Mouse (Mus musculus) urinary bladder, postnatal 10 days (tissue): ENCODE measurements around the gene Ghsr.
"Not testable (repeated sequence)": the region's sequence is repeated elsewhere in the genome, so short reads cannot be mapped to it uniquely, and the experiment has no call there.

ENCODE experiments used
- DNase-seq: peaks from one replicate; pipeline ENCODE4 v3.0.0; 2022; ENCODE audit warnings: low spot score

Gene Ghsr

GRCm38 (mm10) chr3:27371276-27371621 is at the start of gene Ghsr:
TSS of gene Ghsr (plus strand) at chr3:27371351.
- no peak for DNase-seq

DNA sequence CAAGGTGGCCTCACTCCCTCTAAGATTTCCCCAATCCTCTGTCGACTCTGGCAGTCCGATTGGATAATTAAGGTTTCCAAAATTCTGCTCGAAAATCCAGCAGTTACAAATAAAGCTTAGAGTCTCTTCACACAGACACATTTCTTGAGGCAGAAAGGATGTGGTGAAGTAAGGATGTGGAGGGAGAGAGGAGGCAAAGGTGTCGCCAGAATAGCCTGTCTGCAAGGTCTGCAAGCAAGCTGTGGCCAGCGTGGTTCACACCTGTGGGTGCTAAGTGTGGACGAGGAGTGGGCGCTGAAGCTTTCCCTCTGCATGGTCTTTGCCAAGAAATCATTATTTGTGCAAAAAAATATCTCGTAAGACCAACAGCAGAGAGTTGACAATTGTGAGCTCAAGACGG is 48.6 kb upstream of the Ghsr start:
- DNase-seq = no peak

GRCm38 (mm10) chr3:27323551-27323950 is 47.6 kb upstream of the Ghsr start:
- DNase-seq = no peak

DNA sequence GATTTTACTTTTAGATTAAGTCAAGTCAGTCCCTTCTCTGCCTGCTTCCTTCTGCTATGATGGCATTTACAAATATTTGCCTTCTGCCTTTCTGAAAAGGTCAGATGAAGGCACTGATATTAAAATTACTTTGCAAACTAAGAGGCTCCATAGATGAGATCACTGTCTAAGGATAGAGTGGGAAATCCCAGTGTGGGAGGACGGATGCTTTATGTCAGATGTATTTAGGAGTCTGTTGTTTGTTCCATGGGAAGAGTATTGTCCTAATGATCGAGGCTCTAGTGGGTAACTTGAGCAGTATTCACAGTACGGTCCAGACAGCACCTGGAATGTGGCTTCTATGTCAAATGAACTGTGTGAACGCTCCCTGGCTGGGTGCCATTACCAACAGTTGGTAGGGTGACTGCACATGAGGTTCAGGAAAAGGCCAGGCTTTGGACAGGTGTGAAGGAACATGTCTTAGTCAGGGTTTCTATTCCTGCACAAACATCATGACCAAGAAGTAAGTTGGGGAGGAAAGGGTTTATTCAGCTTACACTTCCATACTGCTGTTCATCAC is 44.4 kb upstream of the Ghsr start:
- no peak for DNase-seq

DNA sequence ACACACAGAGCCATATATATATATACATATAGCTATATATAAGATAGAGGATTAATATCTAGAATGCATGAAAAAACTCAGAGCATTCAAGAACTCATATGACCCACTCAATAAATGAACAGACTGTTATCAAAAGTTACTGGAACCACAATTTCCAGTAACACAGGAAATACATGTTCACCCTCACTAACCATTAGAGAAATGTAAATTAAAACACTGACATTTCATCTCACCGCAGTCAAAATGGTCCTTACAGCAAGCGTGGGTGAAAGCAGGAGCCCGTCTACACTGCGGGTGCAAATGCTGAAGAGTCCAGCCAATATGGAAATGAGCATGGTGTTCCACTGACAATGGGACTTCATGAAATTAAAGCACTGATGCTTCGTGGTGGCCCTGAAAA is 40.4 kb upstream of the Ghsr start:
- DNase-seq = no peak

DNA sequence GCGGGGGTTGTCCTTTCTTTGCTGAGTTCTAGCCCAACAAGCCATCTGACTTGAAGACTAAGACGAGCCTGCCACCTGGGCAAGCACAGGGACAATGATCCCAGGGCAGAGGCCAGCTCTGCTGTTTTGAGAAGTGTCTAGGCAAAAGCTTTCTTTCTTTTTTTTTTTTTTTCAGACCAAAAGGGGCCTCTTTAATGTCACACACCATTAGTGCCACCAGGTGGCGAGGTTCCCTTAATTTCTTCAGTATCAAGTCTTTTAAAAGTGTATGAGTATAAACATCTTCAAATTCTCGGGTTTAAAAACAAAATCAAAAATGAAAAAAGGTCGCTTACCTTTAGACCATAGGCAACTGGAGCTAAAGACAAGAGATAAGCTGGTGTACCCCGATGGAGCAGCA is 32.7 kb upstream of the Ghsr start:
- no peak for DNase-seq

DNA sequence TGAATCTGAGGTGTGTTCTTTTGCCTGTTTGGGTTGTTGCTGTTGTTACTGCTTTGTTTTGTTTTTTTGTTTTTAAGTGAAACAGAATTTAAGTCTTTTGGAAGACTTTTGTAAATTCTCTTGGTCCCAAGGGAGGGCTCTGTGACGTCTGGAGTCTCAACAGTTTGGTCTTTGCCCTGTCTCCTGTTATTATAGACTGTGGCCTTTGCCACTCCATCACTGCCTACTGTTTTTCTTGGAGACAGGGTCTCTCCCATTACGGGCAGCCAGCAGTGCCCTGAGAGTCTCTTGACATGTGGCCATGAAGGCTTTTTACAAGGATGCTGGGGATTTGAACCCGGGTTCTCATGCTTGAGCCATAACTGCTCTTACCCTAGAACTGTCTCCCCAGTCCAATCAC is 32.3 kb upstream of the Ghsr start:
- DNase-seq = no peak

DNA sequence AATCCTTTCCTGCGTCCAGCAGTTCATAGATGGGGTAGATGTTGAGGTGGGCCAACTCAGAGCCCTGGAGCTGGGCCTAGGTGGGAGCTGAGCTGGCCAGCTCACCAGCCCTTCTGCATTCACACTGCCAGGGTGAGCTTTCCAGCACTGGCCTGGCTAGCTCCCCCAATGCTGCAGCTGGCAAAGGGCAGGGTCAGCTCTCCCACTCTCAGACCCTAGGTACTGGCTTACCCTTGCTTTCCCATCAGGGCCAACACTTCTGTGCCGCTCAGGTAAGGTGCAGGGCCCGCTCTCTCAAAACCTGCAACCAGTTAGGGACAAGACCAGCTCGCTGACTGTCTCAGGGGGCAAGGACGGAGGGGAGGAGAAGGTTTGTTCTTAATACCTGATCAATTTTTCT is 30.4 kb upstream of the Ghsr start:
- no peak for DNase-seq

- no peak for DNase-seq
Measured at GRCm38 (mm10) chr3:27342462-27342861, 28.7 kb upstream of the Ghsr start.

DNA sequence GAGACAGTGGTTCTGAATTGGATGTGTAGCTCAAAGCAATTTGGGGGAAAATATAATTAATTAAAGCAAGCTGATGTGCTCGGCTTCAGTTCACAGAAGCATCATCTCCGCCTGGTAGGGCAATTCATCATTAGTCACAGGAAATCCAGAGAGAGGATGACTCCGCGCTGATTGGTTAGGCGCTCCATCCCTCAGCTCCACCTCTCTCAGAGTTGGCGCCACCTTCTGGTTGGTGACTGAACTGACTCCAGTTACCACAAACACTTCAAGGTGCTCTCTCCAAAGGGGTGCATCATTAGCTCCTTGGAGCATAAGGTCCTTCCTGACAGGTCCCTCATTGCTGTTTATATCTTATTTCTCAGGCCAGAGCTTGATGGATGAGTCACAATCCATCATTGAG is 25.6 kb upstream of the Ghsr start:
- DNase-seq = no peak

DNA sequence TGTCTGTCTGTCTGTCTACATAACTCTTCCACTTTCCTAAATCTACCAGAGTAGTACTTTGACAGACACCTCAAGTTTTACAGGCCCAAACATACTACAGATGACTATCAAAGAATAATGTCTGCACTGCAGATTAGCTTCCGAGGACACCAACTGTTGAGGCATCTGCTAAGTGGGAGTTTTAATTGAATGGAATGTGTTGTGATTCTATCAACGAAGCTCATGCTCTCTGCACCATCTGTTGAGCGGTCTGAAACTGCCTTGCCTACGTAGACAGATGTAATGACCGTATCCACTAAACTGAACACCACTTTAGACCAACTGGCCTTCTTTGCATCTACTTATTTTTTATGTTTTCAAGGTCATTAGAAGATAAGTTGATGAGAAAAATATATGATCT is 22.7 kb upstream of the Ghsr start:
- no peak for DNase-seq

- no peak for DNase-seq
Measured at GRCm38 (mm10) chr3:27351105-27351504, 20.0 kb upstream of the Ghsr start.

GRCm38 (mm10) chr3:27359100-27359720 is 11.9 kb upstream of the Ghsr start:
- DNase-seq = no peak

GRCm38 (mm10) chr3:27370125-27370524 is 1.0 kb upstream of the Ghsr start:
- DNase-seq = no peak

- DNase-seq = no peak
Measured at GRCm38 (mm10) chr3:27370582-27371275, 422 bp upstream of the Ghsr start.

GRCm38 (mm10) chr3:27371725-27372650 is 837 bp downstream of the Ghsr start:
- DNase-seq = no peak

- no peak for DNase-seq
Measured at GRCm38 (mm10) chr3:27374396-27374795, 3.2 kb downstream of the Ghsr start.

DNA sequence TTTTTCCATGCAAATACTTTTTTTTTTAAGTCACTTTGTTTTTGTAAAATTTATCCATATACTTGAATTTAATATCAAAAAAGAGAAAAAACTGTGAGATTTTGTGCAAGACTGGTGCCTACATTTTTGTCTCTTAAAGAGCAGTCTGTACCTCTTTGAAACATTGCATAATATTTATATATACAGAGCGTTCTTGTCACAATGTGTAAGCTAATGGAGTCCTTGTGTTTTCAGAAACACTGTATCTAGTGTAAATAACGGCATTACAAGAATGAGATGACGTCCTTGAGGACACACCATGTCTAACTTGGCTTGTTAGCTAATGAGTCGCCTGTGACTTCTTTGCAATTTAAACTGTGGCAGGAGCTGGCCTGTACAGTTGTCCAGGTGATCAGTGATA is 6.8 kb downstream of the Ghsr start:
- DNase-seq = no peak

DNA sequence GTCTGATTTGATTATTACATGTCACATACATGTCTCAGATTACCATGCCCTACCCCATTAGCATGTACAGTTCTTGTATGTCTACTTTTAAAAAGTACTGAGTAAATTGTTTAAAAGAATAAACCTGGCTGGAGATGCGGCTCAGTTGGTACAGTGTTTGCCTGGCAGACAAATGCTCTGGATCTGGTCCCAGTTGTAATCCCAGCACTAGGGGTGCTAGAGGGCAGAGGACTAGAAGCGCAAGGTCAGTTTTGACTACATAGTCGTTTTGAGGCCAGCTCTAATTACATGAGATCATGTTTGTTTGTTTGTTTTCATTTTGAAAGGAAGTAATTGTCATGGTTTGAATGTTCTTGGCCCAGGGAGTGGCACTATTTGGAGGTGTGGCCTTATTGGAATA is 13.7 kb downstream of the Ghsr start:
- DNase-seq = no peak

DNA sequence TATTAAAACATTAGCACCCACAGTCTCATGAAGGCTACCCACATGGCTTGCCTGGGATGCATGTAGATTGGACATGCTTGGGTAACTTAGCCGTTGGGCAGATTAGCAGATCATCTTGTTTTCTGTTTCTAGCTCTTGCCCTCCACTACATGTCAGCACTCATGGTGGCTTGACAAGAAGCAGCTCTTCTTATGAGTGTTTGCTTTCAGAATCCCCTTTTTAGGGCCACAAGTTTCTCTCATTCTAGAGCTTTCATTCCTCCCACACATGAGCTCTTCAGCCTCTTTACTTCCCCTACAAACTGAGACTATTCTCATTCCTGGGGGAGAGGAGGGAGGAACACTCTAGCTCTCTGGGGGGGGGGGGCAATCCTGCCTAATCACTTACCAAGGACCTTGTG is 18.8 kb downstream of the Ghsr start:
- no peak for DNase-seq

- DNase-seq = not testable (repeated sequence)
Measured at GRCm38 (mm10) chr3:27400996-27401395, 29.8 kb downstream of the Ghsr start.

GRCm38 (mm10) chr3:27406440-27406839 is 35.3 kb downstream of the Ghsr start:
- DNase-seq = no peak

- DNase-seq = no peak
Measured at GRCm38 (mm10) chr3:27408564-27408963, 37.4 kb downstream of the Ghsr start.
